Mouse (Mus musculus): ENCODE results near the gene Tlr3. TPM values are rescaled to one million over a fixed set of nuclear protein-coding genes. Genes with fewer than 3 reads are reported as not detected.
A peak's percentile ranks its signal among the peaks of the same experiment; 100 is the strongest.

Tlr3 gene
- polyA plus RNA-seq, 1 experiment from 2014 or later, result 0.86 TPM

DNA sequence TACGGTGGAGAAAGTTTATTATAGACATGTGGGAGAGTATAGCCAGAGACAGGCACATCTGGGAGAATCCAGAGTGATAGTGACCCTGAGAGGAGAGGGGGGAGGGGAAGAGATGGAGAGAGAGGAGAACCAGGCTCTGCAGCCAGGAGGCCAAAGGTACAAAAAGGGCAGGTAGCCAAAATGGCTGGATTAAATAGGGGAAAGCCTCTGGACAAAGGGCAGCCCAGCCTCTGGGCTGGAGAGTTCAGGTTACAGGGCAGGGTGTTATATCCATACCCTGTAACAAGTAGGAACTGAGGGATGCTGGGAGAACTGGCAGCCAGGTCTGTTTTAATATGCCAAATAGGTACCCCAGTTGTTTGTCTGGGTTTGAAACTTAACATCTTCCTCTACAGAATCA, 47.7 kb downstream of the Tlr3 start:
- no peak overlapping the region for H3K4me3 ChIP-seq (ENCODE audit: low read depth, low read length)
- H3K27ac ChIP-seq (ENCODE audit: low read depth, low read length), result no peak overlapping the region
- 89% methylated on average over 1 of the region's 1 CpGs for WGBS
- no peaks in the 10 kb centered on the region; the same call in 1 of the 2 replicates for H3K4me1 ChIP-seq (replicated peaks; ENCODE audit: control insufficient read depth, insufficient read depth, low read length)
- no peak overlapping the region for H3K9ac ChIP-seq (ENCODE audit: low read length)
- H3K9me3 ChIP-seq (ENCODE audit: control insufficient read depth, low read length), result no peaks in the 10 kb centered on the region
- DNase-seq (ENCODE audit: low spot score) (no peak), ATAC-seq (replicated peaks; ENCODE audit: low FRiP score) (no peak)
- H3K36me3 ChIP-seq (ENCODE audit: control insufficient read depth, insufficient read depth, low read length), result no peaks in the 10 kb centered on the region
- no peaks in the 10 kb centered on the region for H3K27me3 ChIP-seq (ENCODE audit: control insufficient read depth, insufficient read depth, low read length)
- no peak overlapping the region for H3K4me2 ChIP-seq (ENCODE audit: low read depth, low read length, severe bottlenecking)

DNA sequence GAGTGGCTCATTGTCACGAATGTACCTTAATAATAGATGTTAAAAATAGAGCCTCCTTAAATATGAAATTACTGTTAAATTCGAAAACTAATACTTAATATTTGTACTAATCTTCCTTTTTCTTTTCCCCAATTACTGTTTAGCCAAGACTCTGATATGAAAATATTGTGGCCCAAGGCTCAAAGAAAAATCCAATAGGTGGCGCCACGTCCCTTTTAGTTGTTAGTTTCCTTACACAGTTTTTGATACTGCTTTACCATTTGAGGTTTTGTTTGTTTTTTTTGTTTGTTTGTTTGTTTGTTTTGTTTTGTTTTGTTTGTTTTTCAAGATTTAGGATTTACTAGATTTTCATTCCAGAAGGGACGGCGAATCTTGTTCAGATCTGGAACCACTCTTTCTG, 48.6 kb downstream of the Tlr3 start:
- H3K4me3 ChIP-seq (ENCODE audit: low read depth, low read length), result no peak overlapping the region
- H3K4me2 ChIP-seq (ENCODE audit: low read depth, low read length, severe bottlenecking), result no peak overlapping the region
- ATAC-seq (replicated peaks; ENCODE audit: low FRiP score) (no peak), DNase-seq (ENCODE audit: low spot score) (no peak)
- WGBS, result 55% methylated on average over 6 of the region's 6 CpGs
- H3K27ac ChIP-seq (ENCODE audit: low read depth, low read length), result no peak overlapping the region
- no peaks in the 10 kb centered on the region for H3K36me3 ChIP-seq (ENCODE audit: control insufficient read depth, insufficient read depth, low read length)
- H3K9ac ChIP-seq (ENCODE audit: low read length), result no peak overlapping the region
- H3K9me3 ChIP-seq (ENCODE audit: control insufficient read depth, low read length), result no peaks in the 10 kb centered on the region
- H3K4me1 ChIP-seq (replicated peaks; ENCODE audit: control insufficient read depth, insufficient read depth, low read length), result no peaks in the 10 kb centered on the region; the same call in 1 of the 2 replicates
- no peaks in the 10 kb centered on the region for H3K27me3 ChIP-seq (ENCODE audit: control insufficient read depth, insufficient read depth, low read length)

DNA sequence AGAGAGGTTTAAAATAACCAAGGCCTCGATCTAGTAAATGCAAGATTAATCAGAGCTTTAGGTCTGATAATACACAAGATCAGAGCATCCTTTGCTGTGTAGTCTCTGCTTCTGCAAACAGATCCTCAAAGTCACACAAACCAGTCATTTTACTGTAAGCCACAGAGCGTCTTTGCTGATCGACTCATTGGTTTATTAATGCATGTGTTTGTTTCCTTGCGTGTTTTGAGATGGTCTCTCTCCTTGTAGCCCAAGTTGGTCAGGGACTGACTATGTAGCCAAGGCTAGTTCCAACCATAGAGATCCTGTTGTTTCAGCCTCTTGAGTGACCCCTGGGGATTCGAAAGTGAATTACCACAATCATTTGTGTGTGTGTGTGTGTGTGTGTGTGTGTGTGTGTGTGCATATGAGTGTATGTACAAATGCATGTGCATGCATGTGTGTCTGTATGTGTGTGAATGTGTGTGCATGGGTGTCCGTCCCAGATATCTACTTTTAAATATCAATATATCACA, 51.7 kb downstream of the Tlr3 start:
- DNase-seq (ENCODE audit: low spot score) (no peak), ATAC-seq (replicated peaks; ENCODE audit: low FRiP score) (0 out of 2 replicates have a peak, but pooled peaks have one; percentile 14)
- Histone ChIP-seq H3K4me3 (ENCODE audit: low read depth, low read length) (no peak overlapping the region), H3K27ac (ENCODE audit: low read depth, low read length) (no peak overlapping the region), H3K4me1 (replicated peaks; ENCODE audit: control insufficient read depth, insufficient read depth, low read length) (no peaks in the 10 kb centered on the region; the same call in 1 of the 2 replicates), H3K4me2 (ENCODE audit: low read depth, low read length, severe bottlenecking) (no peak overlapping the region), H3K27me3 (ENCODE audit: control insufficient read depth, insufficient read depth, low read length) (no peaks in the 10 kb centered on the region), H3K36me3 (ENCODE audit: control insufficient read depth, insufficient read depth, low read length) (no peaks in the 10 kb centered on the region), H3K9me3 (ENCODE audit: control insufficient read depth, low read length) (no peaks in the 10 kb centered on the region), H3K9ac (ENCODE audit: low read length) (no peak overlapping the region)
- 83% methylated on average over 6 of the region's 6 CpGs for WGBS

DNA sequence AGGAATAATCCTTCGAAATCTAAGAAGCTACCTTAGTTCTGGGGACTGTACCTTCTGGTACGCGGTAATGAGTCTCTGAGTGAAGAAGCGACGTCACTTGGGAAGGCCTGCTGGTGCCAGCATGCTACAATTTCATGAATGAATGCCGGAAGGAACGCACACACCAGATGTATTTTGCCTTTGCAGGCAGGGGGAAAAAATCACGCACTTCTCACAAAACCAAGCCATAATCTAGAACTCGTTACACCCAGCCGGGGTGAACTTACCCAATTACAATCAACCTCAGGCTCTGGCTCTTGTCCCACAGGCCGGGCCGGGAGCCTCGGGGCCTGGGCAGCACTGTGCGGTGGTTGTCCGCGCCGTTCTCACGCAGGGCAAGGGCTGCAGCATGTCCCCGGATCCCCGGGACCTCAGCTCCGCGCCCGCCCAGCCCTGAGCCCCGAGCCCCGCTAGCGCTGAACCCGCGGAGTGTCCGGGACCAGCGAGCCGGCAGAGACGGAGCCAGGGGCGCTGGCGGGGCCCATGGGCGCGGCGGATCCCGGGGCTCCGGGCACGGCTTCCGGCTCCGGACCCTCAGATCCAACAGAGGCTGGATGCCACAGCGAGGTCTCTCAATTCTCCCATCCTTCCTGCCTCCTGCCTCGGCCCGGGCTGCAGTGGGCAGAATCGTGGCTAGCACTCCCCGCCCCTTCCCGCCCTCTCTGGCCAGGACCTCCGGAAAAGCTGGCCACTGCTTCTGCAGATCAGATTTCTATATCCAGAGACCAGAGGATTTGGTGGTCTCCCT, 52.6 kb downstream of the Tlr3 start:
- Histone ChIP-seq H3K9me3 (ENCODE audit: control insufficient read depth, low read length) (no peaks in the 10 kb centered on the region), H3K4me2 (ENCODE audit: low read depth, low read length, severe bottlenecking) (peak overlapping the region; percentile 96), H3K4me1 (replicated peaks; ENCODE audit: control insufficient read depth, insufficient read depth, low read length) (no peaks in the 10 kb centered on the region; the same call in 1 of the 2 replicates), H3K36me3 (ENCODE audit: control insufficient read depth, insufficient read depth, low read length) (no peaks in the 10 kb centered on the region), H3K27ac (ENCODE audit: low read depth, low read length) (no peak overlapping the region), H3K4me3 (ENCODE audit: low read depth, low read length) (peak overlapping the region; percentile 51), H3K27me3 (ENCODE audit: control insufficient read depth, insufficient read depth, low read length) (no peaks in the 10 kb centered on the region), H3K9ac (ENCODE audit: low read length) (peak overlapping the region; percentile 87)
- DNase-seq (ENCODE audit: low spot score), result peak; percentile 71
- peak; percentile 81 for ATAC-seq (replicated peaks; ENCODE audit: low FRiP score)
- WGBS, result 5% methylated on average over 38 of the region's 49 CpGs

DNA sequence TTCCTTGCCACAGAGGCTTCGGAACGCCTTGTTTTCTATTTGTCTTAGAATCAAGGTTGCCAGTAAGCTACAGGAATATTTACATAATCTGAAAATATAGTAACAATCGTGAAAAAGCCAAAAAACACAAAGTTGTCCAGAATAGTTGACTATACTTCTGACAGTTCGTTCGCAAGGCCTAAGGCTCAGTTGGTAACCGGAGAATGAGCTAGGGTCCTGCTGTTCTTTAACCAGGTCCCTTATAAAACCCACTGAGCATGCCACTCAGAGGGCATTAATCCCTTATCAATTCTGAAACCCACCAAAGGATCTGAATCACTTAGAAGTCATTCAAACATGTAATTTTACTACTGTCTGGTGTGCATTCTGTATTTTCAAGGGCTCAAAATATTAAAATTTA, 55.1 kb downstream of the Tlr3 start:
- no peak overlapping the region for H3K4me2 ChIP-seq (ENCODE audit: low read depth, low read length, severe bottlenecking)
- DNase-seq (ENCODE audit: low spot score), result no peak
- WGBS, result 82% methylated on average over 6 of the region's 6 CpGs
- H3K9me3 ChIP-seq (ENCODE audit: control insufficient read depth, low read length), result no peaks in the 10 kb centered on the region
- no peaks in the 10 kb centered on the region for H3K27me3 ChIP-seq (ENCODE audit: control insufficient read depth, insufficient read depth, low read length)
- no peak for ATAC-seq (replicated peaks; ENCODE audit: low FRiP score)
- H3K9ac ChIP-seq (ENCODE audit: low read length), result no peak overlapping the region
- H3K4me1 ChIP-seq (replicated peaks; ENCODE audit: control insufficient read depth, insufficient read depth, low read length), result no peaks in the 10 kb centered on the region; the same call in 1 of the 2 replicates
- no peaks in the 10 kb centered on the region for H3K36me3 ChIP-seq (ENCODE audit: control insufficient read depth, insufficient read depth, low read length)
- no peak overlapping the region for H3K4me3 ChIP-seq (ENCODE audit: low read depth, low read length)
- H3K27ac ChIP-seq (ENCODE audit: low read depth, low read length), result no peak overlapping the region

Other genes with a start within 250 kb of the Tlr3 start
- not detected in 2 replicates for gene F11, start 149.0 kb downstream of the Tlr3 start, polyA plus RNA-seq (2014; fragmentation: Nextera tagmentation; extraction: Ambion mirVana)
- gene Klkb1, start 116.2 kb downstream of the Tlr3 start, polyA plus RNA-seq (2014; fragmentation: Nextera tagmentation; extraction: Ambion mirVana), result not detected in 2 replicates
- gene Gm45753, start 102.6 kb downstream of the Tlr3 start, polyA plus RNA-seq (2014; fragmentation: Nextera tagmentation; extraction: Ambion mirVana), result not detected in 2 replicates
- 0.69 and 1.6 TPM in 2 replicates for gene Cyp4v3, start 77.9 kb downstream of the Tlr3 start, polyA plus RNA-seq (2014; fragmentation: Nextera tagmentation; extraction: Ambion mirVana)
- gene Fam149a, start 28.8 kb downstream of the Tlr3 start, polyA plus RNA-seq (2014; fragmentation: Nextera tagmentation; extraction: Ambion mirVana), result 9.5 and 10.0 TPM in 2 replicates
- 78.7 and 83.0 TPM in 2 replicates for gene Sorbs2, start 96.7 kb upstream of the Tlr3 start, polyA plus RNA-seq (2014; fragmentation: Nextera tagmentation; extraction: Ambion mirVana)

All from forebrain, embryonic 11.5 days (tissue).